Mouse (Mus musculus) bone marrow macrophage, adult 2 months (primary cell): ENCODE measurements around the gene Gm4792.

ENCODE experiments used
- CTCF ChIP-seq: IDR thresholded peaks from 2 replicates; pipeline ENCODE4 v1.5.1; 2012; ENCODE audit warnings: low read depth, mild to moderate bottlenecking, low read length, moderate library complexity
- POLR2A ChIP-seq: IDR thresholded peaks from 2 replicates; pipeline ENCODE4 v1.6.1; 2012; ENCODE audit warnings: mild to moderate bottlenecking, low read depth, low read length, borderline replicate concordance

GRCm38 (mm10) chr10:94312007-94312715 is 13.7 kb upstream of the Gm4792 start:
- no peak for TF ChIP-seq CTCF
- no peak for TF ChIP-seq POLR2A
